Mouse (Mus musculus) kidney, adult 2 months (tissue): ENCODE measurements around the gene Slc17a1.

Source experiments
- CTCF ChIP-seq: fragments of 200-500 bp; conservative IDR thresholded peaks from 2 replicates; pipeline ENCODE4 v1.5.1; 2011; ENCODE audit warnings: low read depth, mild to moderate bottlenecking, control low read depth, low read length, moderate library complexity, mixed read lengths; ENCODE audit not compliant: insufficient read depth, insufficient read length
- POLR2A ChIP-seq: fragments of 200-500 bp; IDR thresholded peaks from one replicate; pipeline ENCODE4 v1.6.1; 2011; ENCODE audit warnings: low read depth, low read length, control low read depth

GRCm38 (mm10) chr13:23879106-23879505 lies 11.6 kb downstream of the Slc17a1 start:
- TF ChIP-seq POLR2A, result no peak
- TF ChIP-seq CTCF, result no peak
